ENCODE assay signal across 8 mouse cellular contexts in the genomic region with DNA sequence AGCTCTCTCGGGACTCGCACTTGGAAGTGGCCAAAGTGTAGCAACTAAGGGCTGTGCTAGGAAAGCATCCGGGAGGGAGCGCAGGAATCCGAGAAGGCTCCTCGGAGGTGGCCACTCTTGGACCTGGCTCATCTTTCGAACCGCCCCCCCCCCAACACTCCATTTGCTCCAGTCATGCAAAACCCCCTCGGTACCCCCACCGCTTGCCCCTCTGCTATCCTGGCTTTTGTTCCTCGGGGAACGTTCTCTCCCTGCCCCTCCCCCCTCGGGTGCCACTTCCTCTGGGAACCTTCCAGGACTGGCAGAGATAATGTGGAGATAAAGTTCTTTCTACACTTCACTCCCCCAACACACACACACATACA. TPM values are rescaled to one million over a fixed set of nuclear protein-coding genes. Genes with fewer than 3 reads are reported as not detected.
DNase-seq lines count a peak whose midpoint lies in the region; ATAC-seq and TF ChIP-seq lines count a peak whose summit lies in the region.

No protein-coding gene starts in this region.

- WGBS in heart, embryonic 16.5 days, result 2% methylated on average over 12 of the region's 13 CpGs
- WGBS in hindbrain, embryonic 11.5 days, result 0% methylated on average over 12 of the region's 13 CpGs
- WGBS in liver, embryonic 16.5 days (ENCODE audit: insufficient replicate concordance), result 4% methylated on average over 13 of the region's 13 CpGs

- no peaks in the 10 kb centered on the region for H3K9me3 ChIP-seq in heart, embryonic 16.5 days (replicated peaks; ENCODE audit: control insufficient read depth, low read length)
- no peaks in the 10 kb centered on the region for H3K9me3 ChIP-seq in ES-E14 (ENCODE audit: control insufficient read depth, insufficient read depth, low read depth, low read length)
- no peaks in the 10 kb centered on the region for H3K9me3 ChIP-seq in hindbrain, embryonic 11.5 days (ENCODE audit: control insufficient read depth, low read length)
- H3K9me3 ChIP-seq in liver, embryonic 16.5 days (replicated peaks; ENCODE audit: control insufficient read depth, low read length), result no peaks in the 10 kb centered on the region

- peak overlapping the region; percentile 86 for H3K9ac ChIP-seq in heart, embryonic 16.5 days (ENCODE audit: low read length)
- no peak overlapping the region for H3K9ac ChIP-seq in ES-E14 (ENCODE audit: insufficient read depth, low read depth, low read length, poor library complexity, severe bottlenecking)
- H3K9ac ChIP-seq in hindbrain, embryonic 11.5 days (ENCODE audit: low read depth, low read length), result peak overlapping the region; percentile 49; the same call in 1 of the 2 replicates
- H3K9ac ChIP-seq in liver, embryonic 16.5 days (ENCODE audit: low read depth, low read length), result no peak overlapping the region

- H3K4me1 ChIP-seq in heart, embryonic 16.5 days (ENCODE audit: control insufficient read depth, insufficient read depth, low read length), result peaks cover 21% of the 10 kb centered on the region
- H3K4me1 ChIP-seq in ES-E14 (ENCODE audit: control insufficient read depth in 2 of 2, insufficient read depth in 2 of 2, low read length in 2 of 2, poor library complexity in 1 of 2), result peaks cover 0 to 13% of the 10 kb centered on the region in 2 experiments; a peak in 1 of 4 replicates
- H3K4me1 ChIP-seq in hindbrain, embryonic 11.5 days (replicated peaks; ENCODE audit: control insufficient read depth, insufficient read depth, low read length), result peaks cover 18% of the 10 kb centered on the region
- no peaks in the 10 kb centered on the region; the same call in 1 of the 2 replicates for H3K4me1 ChIP-seq in liver, embryonic 16.5 days (ENCODE audit: control insufficient read depth, low read depth, low read length)

- peaks cover 27% of the 10 kb centered on the region for H3K27me3 ChIP-seq in heart, embryonic 16.5 days (ENCODE audit: control insufficient read depth, insufficient read depth, low read length)
- H3K27me3 ChIP-seq in hindbrain, embryonic 11.5 days (ENCODE audit: control insufficient read depth, insufficient read depth, low read length), result peaks cover 76% of the 10 kb centered on the region
- peaks cover 67% of the 10 kb centered on the region for H3K27me3 ChIP-seq in liver, embryonic 16.5 days (ENCODE audit: control insufficient read depth, insufficient read depth, low read depth, low read length)

- no peak for DNase-seq in heart, postnatal 14 days
- DNase-seq in ES-E14 (ENCODE audit: low read depth, low spot score), result no peak
- no peak for DNase-seq in hindbrain, embryonic 11.5 days (ENCODE audit: low spot score)
- no peak for DNase-seq in frontal cortex, adult 2 months (ENCODE audit: extremely low spot score in 1 of 2, low spot score in 1 of 2)
- DNase-seq in layer of hippocampus, postnatal 25 days (ENCODE audit: extremely low spot score in 1 of 2, low spot score in 1 of 2), result no peak
- no peak for DNase-seq in cerebellum, adult 9-11 months

- H3K27ac ChIP-seq in heart, embryonic 16.5 days (ENCODE audit: low read length), result 0 out of 2 replicates have a peak overlapping the region, but pooled peaks have one; percentile 94
- no peak overlapping the region for H3K27ac ChIP-seq in ES-E14 (ENCODE audit: insufficient read depth, low read depth, low read length, poor library complexity, severe bottlenecking)
- H3K27ac ChIP-seq in hindbrain, embryonic 11.5 days (ENCODE audit: low read depth, low read length), result no peak overlapping the region
- no peak overlapping the region for H3K27ac ChIP-seq in liver, embryonic 16.5 days (ENCODE audit: low read length)

- ATAC-seq in heart, embryonic 16.5 days (replicated peaks; ENCODE audit: extremely low read depth, insufficient read depth, low FRiP score), result no peak
- ATAC-seq in hindbrain, embryonic 11.5 days (ENCODE audit: low FRiP score), result peak; percentile 38
- ATAC-seq in liver, embryonic 16.5 days (ENCODE audit: low read depth), result no peak

- H3K4me2 ChIP-seq in heart, embryonic 16.5 days (ENCODE audit: low read depth, low read length), result peak overlapping the region; percentile 90
- peak overlapping the region; percentile 87 for H3K4me2 ChIP-seq in hindbrain, embryonic 11.5 days (replicated peaks; ENCODE audit: low read depth, low read length)
- H3K4me2 ChIP-seq in liver, embryonic 16.5 days (ENCODE audit: low read depth, low read length), result peak overlapping the region; percentile 55

- peak overlapping the region; percentile 79 for H3K4me3 ChIP-seq in heart, embryonic 16.5 days (ENCODE audit: low read length)
- H3K4me3 ChIP-seq in ES-E14 (ENCODE audit: insufficient read depth in 1 of 2, low read depth in 1 of 2, low read length in 2 of 2, poor library complexity in 1 of 2, severe bottlenecking in 1 of 2), result peak overlapping the region; percentile 76 to 85
- peak overlapping the region; percentile 44 for H3K4me3 ChIP-seq in hindbrain, embryonic 11.5 days (ENCODE audit: low read depth, low read length)
- H3K4me3 ChIP-seq in liver, embryonic 16.5 days (ENCODE audit: low read depth, low read length), result peak overlapping the region; percentile 54

- in situ Hi-C loops in ES-E14 (cut with MboI; ENCODE audit: low sequenced_read_pairs in 2 of 2, unreplicated experiment in 2 of 2), result no loop called here

- intact Hi-C loops in heart, postnatal 14 days (cut with DNase I), result no loop called here

- H3K36me3 ChIP-seq in heart, embryonic 16.5 days (ENCODE audit: control insufficient read depth, insufficient read depth), result no peaks in the 10 kb centered on the region
- no peaks in the 10 kb centered on the region for H3K36me3 ChIP-seq in ES-E14 (ENCODE audit: control insufficient read depth, insufficient read depth, low read length, poor library complexity, severe bottlenecking)
- no peaks in the 10 kb centered on the region for H3K36me3 ChIP-seq in hindbrain, embryonic 11.5 days (ENCODE audit: control insufficient read depth, insufficient read depth, low read length)
- no peaks in the 10 kb centered on the region for H3K36me3 ChIP-seq in liver, embryonic 16.5 days (ENCODE audit: control insufficient read depth, insufficient read depth)

TF ChIP-seq in ES-E14, 5 proteins besides CTCF, POLR2A, EP300 and RAD21:
- TF ChIP-seq ZC3H11A (IDR thresholded peaks at IDR 0.05; ENCODE audit: borderline replicate concordance, low read depth, low read length), result no peak
- TF ChIP-seq CHD2 (IDR thresholded peaks at IDR 0.05; ENCODE audit: low read depth, low read length), result no peak
- no peak for TF ChIP-seq HCFC1 (IDR thresholded peaks at IDR 0.05; ENCODE audit: borderline replicate concordance, insufficient read depth, low read length)
- no peak for TF ChIP-seq MAFK (IDR thresholded peaks at IDR 0.05; ENCODE audit: insufficient read depth, low read depth, low read length)
- no peak for TF ChIP-seq ZNF384 (IDR thresholded peaks at IDR 0.05; ENCODE audit: low read depth, low read length)

RNA-seq across cellular contexts. Expression of a gene that starts 0.7 kb away (rescaled TPM):
- polyA plus RNA-seq in heart, embryonic 16.5 days (2015; fragmentation: Nextera tagmentation; extraction: Ambion mirVana), result 32.8 and 33.3 TPM in 2 replicates
- 1 to 10 TPM; 1.7 to 2.6 TPM for total RNA-seq in heart, postnatal 14 days (2021)
- total RNA-seq in ES-E14 (2012; rRNA removed), result 1.4 and 2.3 TPM in 2 replicates
- 16.6 and 17.9 TPM in 2 replicates for polyA plus RNA-seq in hindbrain, embryonic 11.5 days (2014; fragmentation: Nextera tagmentation; extraction: Ambion mirVana)
- 1.8 and 2.7 TPM in 2 replicates for polyA plus RNA-seq in liver, embryonic 16.5 days (2015; fragmentation: Nextera tagmentation; extraction: Ambion mirVana)
- 17.9 and 19.8 TPM in 2 replicates for polyA plus RNA-seq in frontal cortex, adult 2 months (2012; rRNA removed)
- total RNA-seq in layer of hippocampus, postnatal 25 days (2021), result 1 to 10 TPM; 4.2 to 4.4 TPM

RNA-seq across cellular contexts. Expression of a gene that starts 36.7 kb away (rescaled TPM):
- polyA plus RNA-seq in heart, embryonic 16.5 days (2015; fragmentation: Nextera tagmentation; extraction: Ambion mirVana), result 0.69 and 1.6 TPM in 2 replicates
- total RNA-seq in heart, postnatal 14 days (2021), result under 1 TPM; 0.07 to 0.93 TPM
- total RNA-seq in ES-E14 (2012; rRNA removed), result 0.05 and 0.13 TPM in 2 replicates
- 0.71 and 0.74 TPM in 2 replicates for polyA plus RNA-seq in hindbrain, embryonic 11.5 days (2014; fragmentation: Nextera tagmentation; extraction: Ambion mirVana)
- not detected in 2 replicates for polyA plus RNA-seq in liver, embryonic 16.5 days (2015; fragmentation: Nextera tagmentation; extraction: Ambion mirVana)
- 0.76 and 1.0 TPM in 2 replicates for polyA plus RNA-seq in frontal cortex, adult 2 months (2012; rRNA removed)
- not detected for total RNA-seq in layer of hippocampus, postnatal 25 days (2021)

RNA-seq across cellular contexts. Expression of a gene that starts 59.1 kb away (rescaled TPM):
- 95.8 and 103 TPM in 2 replicates for polyA plus RNA-seq in heart, embryonic 16.5 days (2015; fragmentation: Nextera tagmentation; extraction: Ambion mirVana)
- 10 to 100 TPM; 29.6 to 32.7 TPM for total RNA-seq in heart, postnatal 14 days (2021)
- 120 and 123 TPM in 2 replicates for total RNA-seq in ES-E14 (2012; rRNA removed)
- 134 TPM in 2 replicates for polyA plus RNA-seq in hindbrain, embryonic 11.5 days (2014; fragmentation: Nextera tagmentation; extraction: Ambion mirVana)
- 55.2 and 56.6 TPM in 2 replicates for polyA plus RNA-seq in liver, embryonic 16.5 days (2015; fragmentation: Nextera tagmentation; extraction: Ambion mirVana)
- polyA plus RNA-seq in frontal cortex, adult 2 months (2012; rRNA removed), result 69.7 and 82.4 TPM in 2 replicates
- 10 to 100 TPM; 74.5 to 88.6 TPM for total RNA-seq in layer of hippocampus, postnatal 25 days (2021)

Comparison
In these comparisons a context has a peak if more than half of its experiments do, and no peak if none do; other contexts are left out.
1. H3K9ac ChIP-seq: peak in heart, embryonic 16.5 days (single experiment) and hindbrain, embryonic 11.5 days (single experiment); none in ES-E14 (single experiment) and liver, embryonic 16.5 days (single experiment).
2. Peak in every context shown above with its lines, with median percentiles within 50 percentile points of each other: H3K4me2 ChIP-seq and H3K4me3 ChIP-seq.